Mouse (Mus musculus) megakaryocyte, embryonic 14.5 days (primary cell): ENCODE measurements around the gene Lrrc1.

Source experiments
- FLI1 ChIP-seq: IDR thresholded peaks from 2 replicates; pipeline ENCODE4 v1.6.1; 2012; ENCODE audit warnings: low read length, inconsistent platforms, mixed read lengths
- GATA1 ChIP-seq: IDR thresholded peaks from 3 replicates; pipeline ENCODE4 v1.6.1; 2012; ENCODE audit warnings: mixed read lengths, low read length, inconsistent platforms, borderline replicate concordance

DNA sequence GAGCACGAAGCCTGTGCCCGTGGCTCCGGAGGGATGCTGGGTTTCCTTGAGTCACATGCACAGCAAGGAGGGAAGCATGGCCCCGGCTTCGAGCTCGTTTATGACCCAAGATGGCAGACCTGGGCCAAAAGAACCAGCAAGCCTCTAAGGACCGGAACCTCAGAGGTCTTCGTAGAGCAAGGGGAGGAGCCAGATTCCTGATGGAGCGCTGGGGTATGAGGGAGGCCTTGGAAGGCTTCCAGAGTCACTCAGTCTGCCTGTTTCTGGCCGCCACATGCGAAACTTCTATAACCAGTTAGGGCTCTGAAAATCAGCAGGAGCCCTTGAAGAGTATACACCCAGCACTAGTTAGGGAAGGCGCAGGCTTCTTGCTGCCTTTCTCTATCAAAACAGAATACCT, 159.1 kb downstream of the Lrrc1 start:
- TF ChIP-seq GATA1 (no peak), FLI1 (no peak)
